Mouse (Mus musculus) kidney, embryonic 15.5 days (tissue): ENCODE measurements around the gene Kcnh4. TPM values are rescaled to one million over a fixed set of nuclear protein-coding genes. Genes with fewer than 3 reads are reported as not detected.
"Not testable (repeated sequence)": the region's sequence is repeated elsewhere in the genome, so short reads cannot be mapped to it uniquely, and the experiment has no call there.

Experiments
- ATAC-seq: fragments of 200-750 bp; cut with Nextera tagmentation; replicated peaks from 2 replicates; pipeline ENCODE4 v1.8.0; 2017; ENCODE audit warnings: moderate TSS enrichment; ENCODE audit not compliant: low FRiP score
- H3K27ac ChIP-seq: fragments of 300-500 bp; sonication (generic); 2 replicates; pipeline ENCODE4 v1.5.1; 2015; ENCODE audit warnings: mild to moderate bottlenecking, inconsistent platforms
- H3K27me3 ChIP-seq: fragments of 300-500 bp; sonication (generic); 2 replicates; pipeline ENCODE4 v1.6.1; 2015; ENCODE audit warnings: inconsistent platforms
- H3K36me3 ChIP-seq: fragments of 300-500 bp; sonication (generic); 2 replicates; pipeline ENCODE4 v1.6.1; 2015; ENCODE audit warnings: inconsistent platforms
- H3K4me1 ChIP-seq: fragments of 300-500 bp; sonication (generic); 2 replicates; pipeline ENCODE4 v1.6.1; 2015; ENCODE audit warnings: inconsistent platforms
- H3K4me2 ChIP-seq: fragments of 300-500 bp; sonication (generic); 2 replicates; pipeline ENCODE4 v1.6.1; 2015; ENCODE audit warnings: moderate library complexity, mild to moderate bottlenecking, inconsistent platforms
- H3K4me3 ChIP-seq: fragments of 300-500 bp; sonication (generic); replicated peaks from 2 replicates; pipeline ENCODE4 v1.5.1; 2015; ENCODE audit warnings: mild to moderate bottlenecking, inconsistent platforms
- H3K9ac ChIP-seq: fragments of 300-500 bp; sonication (generic); 2 replicates; pipeline ENCODE4 v1.6.1; 2015; ENCODE audit warnings: mild to moderate bottlenecking, inconsistent platforms
- H3K9me3 ChIP-seq: fragments of 300-500 bp; sonication (generic); replicated peaks from 2 replicates; pipeline ENCODE4 v1.6.1; 2016; ENCODE audit warnings: inconsistent platforms
- WGBS: fragments of 180-500 bp; shearing (Covaris S2); methylation state at CpG from one replicate; pipeline ENCODE4 v1.1.7; 2015; ENCODE audit warnings: mixed read lengths; 5-methylcytosine and 5-hydroxymethylcytosine counted together
- polyA plus RNA-seq: library from polyadenylated mRNA; unstranded; fragments of >200 nt; fragmentation: Nextera tagmentation; extraction: Ambion mirVana; gene quantifications from 2 replicates; pipeline ENCODE4 v1.2.1, GENCODE M21; 2015

Gene Kcnh4
- polyA plus RNA-seq: 0.10 TPM in 1 of 2 replicates, not detected in the other

GRCm38 (mm10) chr11:100759611-100760233 is at the start of gene Kcnh4:
Gene Kcnh4 (minus strand): TSS chr11:100759942.
- H3K9me3 ChIP-seq: no peaks in the 10 kb centered on the region
- no peak for ATAC-seq
- H3K4me2 ChIP-seq: peak within 1 kb of the TSS; percentile 68
- no peak within 1 kb of the TSS for H3K27ac ChIP-seq
- peaks cover 21% of the 10 kb centered on the region for H3K4me1 ChIP-seq
- H3K9ac ChIP-seq: no peak within 1 kb of the TSS
- H3K4me3 ChIP-seq: peak within 1 kb of the TSS; percentile 37
- H3K27me3 ChIP-seq: peaks cover 58% of the 10 kb centered on the region
- WGBS: 2% methylated on average over 51 of the region's 51 CpGs
- H3K36me3 ChIP-seq: no peaks in the 10 kb centered on the region

- H3K4me2 ChIP-seq: no peak overlapping the region
- ATAC-seq: no peak
- no peak overlapping the region for H3K4me3 ChIP-seq
- H3K27ac ChIP-seq: no peak overlapping the region
- no peaks in the 10 kb centered on the region for H3K9me3 ChIP-seq
- H3K36me3 ChIP-seq: peaks cover 39% of the 10 kb centered on the region
- no peak overlapping the region for H3K9ac ChIP-seq
- no peaks in the 10 kb centered on the region for H3K27me3 ChIP-seq
- H3K4me1 ChIP-seq: peaks cover 16% of the 10 kb centered on the region
- 70% methylated on average over 20 of the region's 20 CpGs for WGBS
Observed at GRCm38 (mm10) chr11:100806380-100807305, 46.9 kb upstream of the Kcnh4 start.

DNA sequence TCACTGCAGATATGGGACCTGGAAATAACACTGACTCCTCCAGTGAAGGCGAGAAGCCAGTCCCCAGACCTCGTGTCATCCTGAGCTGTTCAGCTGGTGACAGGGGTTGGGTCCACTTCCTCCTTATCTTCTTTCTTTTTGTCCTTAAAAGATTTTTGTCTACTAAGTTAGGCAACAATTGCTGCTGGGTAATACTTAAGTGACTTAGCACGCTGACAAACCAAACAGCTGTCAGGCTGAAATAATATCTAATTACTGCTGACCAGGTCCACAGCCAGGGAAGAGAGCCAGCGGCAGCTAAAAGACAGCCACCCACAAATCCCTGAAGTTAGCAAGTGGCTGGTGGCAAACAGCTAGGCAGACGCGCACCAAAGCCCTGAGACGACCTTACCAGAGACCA is 45.8 kb upstream of the Kcnh4 start:
- Histone ChIP-seq H3K9me3 (no peaks in the 10 kb centered on the region), H3K4me2 (no peak overlapping the region), H3K36me3 (peaks cover 49% of the 10 kb centered on the region), H3K9ac (no peak overlapping the region), H3K27me3 (no peaks in the 10 kb centered on the region), H3K27ac (no peak overlapping the region), H3K4me3 (no peak overlapping the region), H3K4me1 (peaks cover 9% of the 10 kb centered on the region)
- ATAC-seq: no peak
- WGBS: 70% methylated on average over 7 of the region's 7 CpGs

DNA sequence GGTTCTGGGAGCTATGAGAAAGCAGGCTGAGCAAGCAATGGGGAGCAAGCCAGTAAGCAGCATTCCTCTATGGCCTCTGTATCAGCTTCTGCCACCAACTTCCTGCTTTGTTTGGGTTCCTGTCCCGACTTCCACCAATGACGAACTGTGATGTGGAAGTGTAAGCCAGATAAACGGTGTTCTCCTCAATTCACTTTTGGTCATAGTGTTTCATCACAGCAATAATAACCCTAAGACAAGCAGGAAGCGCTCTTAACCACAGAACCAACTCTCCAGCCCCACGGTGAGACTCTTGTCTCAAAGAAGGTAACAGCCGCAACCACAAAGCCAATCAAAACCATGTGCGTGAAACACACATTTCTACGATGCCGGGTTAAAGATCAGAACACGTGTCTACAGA is 44.7 kb upstream of the Kcnh4 start:
- no peak overlapping the region for H3K4me2 ChIP-seq
- H3K4me1 ChIP-seq: peaks cover 8% of the 10 kb centered on the region
- H3K9me3 ChIP-seq: no peaks in the 10 kb centered on the region
- WGBS: 96% methylated on average over 10 of the region's 10 CpGs
- no peak overlapping the region for H3K9ac ChIP-seq
- H3K4me3 ChIP-seq: no peak overlapping the region
- peaks cover 58% of the 10 kb centered on the region for H3K36me3 ChIP-seq
- no peaks in the 10 kb centered on the region for H3K27me3 ChIP-seq
- ATAC-seq: no peak
- H3K27ac ChIP-seq: no peak overlapping the region

DNA sequence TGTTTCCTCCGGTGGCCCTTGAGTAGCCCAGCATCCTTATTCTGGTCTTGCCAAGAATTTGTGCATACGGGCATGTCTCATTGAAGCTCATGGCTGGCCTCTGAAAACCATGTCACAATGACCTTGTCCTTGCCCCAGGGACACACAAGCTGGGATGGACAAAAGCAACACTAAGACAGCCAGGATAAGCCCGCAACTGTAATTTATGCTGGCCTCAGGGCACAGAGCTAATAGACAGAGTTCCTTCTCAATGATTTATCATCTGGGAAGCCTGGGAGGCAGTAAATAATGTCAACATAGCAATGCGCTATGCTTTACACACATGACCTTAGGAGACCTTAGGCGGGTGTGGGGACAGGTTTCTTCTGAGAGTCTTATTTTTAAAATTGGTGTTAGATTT is 39.7 kb upstream of the Kcnh4 start:
- no peak for ATAC-seq

GRCm38 (mm10) chr11:100796585-100796984 is 36.8 kb upstream of the Kcnh4 start:
- Histone ChIP-seq H3K4me3 (no peak overlapping the region), H3K27ac (no peak overlapping the region), H3K36me3 (peaks cover 44% of the 10 kb centered on the region), H3K9me3 (no peaks in the 10 kb centered on the region), H3K4me1 (peaks cover 6% of the 10 kb centered on the region; the same call in 1 of the 2 replicates), H3K9ac (no peak overlapping the region), H3K27me3 (no peaks in the 10 kb centered on the region), H3K4me2 (no peak overlapping the region)
- ATAC-seq: no peak
- WGBS: 65% methylated on average over 8 of the region's 8 CpGs

More for the DNA sequence above, 39.7 kb upstream of the Kcnh4 start:
- no peak overlapping the region for H3K27ac ChIP-seq
- peaks cover 6% of the 10 kb centered on the region; the same call in 1 of the 2 replicates for H3K4me1 ChIP-seq
- WGBS: 46% methylated on average over 5 of the region's 5 CpGs
- H3K9me3 ChIP-seq: no peaks in the 10 kb centered on the region
- no peaks in the 10 kb centered on the region for H3K27me3 ChIP-seq
- no peak overlapping the region for H3K4me2 ChIP-seq
- H3K9ac ChIP-seq: no peak overlapping the region
- peaks cover 63% of the 10 kb centered on the region for H3K36me3 ChIP-seq
- H3K4me3 ChIP-seq: no peak overlapping the region

GRCm38 (mm10) chr11:100795386-100795785 is 35.6 kb upstream of the Kcnh4 start:
- peaks cover 40% of the 10 kb centered on the region for H3K36me3 ChIP-seq
- H3K4me3 ChIP-seq: no peak overlapping the region
- no peak overlapping the region for H3K9ac ChIP-seq
- no peak overlapping the region for H3K27ac ChIP-seq
- H3K27me3 ChIP-seq: no peaks in the 10 kb centered on the region
- no peak overlapping the region for H3K4me2 ChIP-seq
- 92% methylated on average over 2 of the region's 2 CpGs for WGBS
- no peak for ATAC-seq
- no peaks in the 10 kb centered on the region for H3K9me3 ChIP-seq
- peaks cover 6% of the 10 kb centered on the region; the same call in 1 of the 2 replicates for H3K4me1 ChIP-seq

DNA sequence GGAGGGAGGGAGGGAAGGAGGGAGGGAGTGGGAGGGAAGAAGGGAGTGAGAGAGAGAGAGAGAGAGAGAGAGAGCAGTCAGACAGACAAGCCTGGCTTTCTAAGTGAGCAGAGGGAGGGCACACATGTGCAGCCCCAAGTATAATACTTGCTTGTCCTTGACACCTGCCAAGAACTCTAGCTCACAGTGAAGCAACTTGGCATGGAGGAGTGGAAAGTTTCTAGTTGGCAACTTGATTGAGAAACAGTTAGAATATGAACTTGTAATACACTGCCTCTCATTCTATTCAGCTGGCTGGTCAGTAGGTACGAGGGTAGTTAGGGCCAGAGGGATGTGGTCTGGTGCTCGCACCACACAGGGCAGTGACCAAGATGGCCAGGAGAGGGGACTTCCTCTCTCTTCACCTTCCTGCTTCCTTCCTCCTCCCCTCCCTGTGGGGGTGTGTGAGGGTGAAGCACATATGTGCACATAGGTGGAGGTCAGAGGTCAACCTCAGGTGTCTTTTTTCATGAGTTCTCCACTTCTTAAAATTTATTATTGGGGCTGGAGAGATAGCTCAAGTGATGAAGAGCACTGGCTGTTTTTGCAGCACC is 31.8 kb upstream of the Kcnh4 start:
- no peak for ATAC-seq
- H3K4me3 ChIP-seq: no peak overlapping the region
- peaks cover 55% of the 10 kb centered on the region for H3K36me3 ChIP-seq
- H3K27me3 ChIP-seq: no peaks in the 10 kb centered on the region
- H3K9me3 ChIP-seq: no peaks in the 10 kb centered on the region
- no peak overlapping the region for H3K9ac ChIP-seq
- no peak overlapping the region for H3K4me2 ChIP-seq
- no peak overlapping the region for H3K27ac ChIP-seq
- H3K4me1 ChIP-seq: peaks cover 3% of the 10 kb centered on the region
- WGBS: 81% methylated on average over 2 of the region's 2 CpGs

DNA sequence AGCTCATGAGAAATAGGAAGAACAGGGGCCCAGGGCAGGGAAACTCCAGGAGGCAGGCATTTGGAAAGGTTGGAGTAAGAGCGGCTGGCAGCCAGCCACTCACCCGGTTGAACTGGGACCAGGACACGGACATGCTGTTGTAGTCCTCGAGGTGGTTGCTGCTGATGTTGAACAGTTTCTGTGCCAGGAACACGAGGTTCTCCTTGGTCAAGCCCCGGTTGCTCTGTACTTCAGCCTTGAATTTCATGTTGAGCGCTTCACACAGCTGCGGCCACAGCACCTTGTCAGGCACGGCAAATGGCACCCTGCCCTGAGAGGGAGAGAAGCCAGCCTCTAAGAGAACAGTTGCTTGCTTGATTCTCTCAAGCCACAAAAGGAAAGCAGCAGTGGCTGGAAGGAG is 30.9 kb upstream of the Kcnh4 start:
- 93% methylated on average over 9 of the region's 9 CpGs for WGBS

GRCm38 (mm10) chr11:100789702-100790101 is 30.0 kb upstream of the Kcnh4 start:
- 87% methylated on average over 3 of the region's 3 CpGs for WGBS
- peaks cover 60% of the 10 kb centered on the region for H3K36me3 ChIP-seq

More for the DNA sequence above, 30.9 kb upstream of the Kcnh4 start:
- not testable (repeated sequence) for H3K27me3 ChIP-seq, H3K9me3 ChIP-seq, H3K9ac ChIP-seq, ATAC-seq, H3K4me3 ChIP-seq, H3K4me1 ChIP-seq, H3K4me2 ChIP-seq, H3K27ac ChIP-seq
- H3K36me3 ChIP-seq: peaks cover 55% of the 10 kb centered on the region

GRCm38 (mm10) chr11:100785774-100786173 is 26.0 kb upstream of the Kcnh4 start:
- H3K4me1 ChIP-seq: peaks cover 7% of the 10 kb centered on the region
- no peak overlapping the region for H3K27ac ChIP-seq
- 93% methylated on average over 2 of the region's 2 CpGs for WGBS
- no peaks in the 10 kb centered on the region for H3K9me3 ChIP-seq
- no peak overlapping the region for H3K4me2 ChIP-seq
- peaks cover 80% of the 10 kb centered on the region for H3K36me3 ChIP-seq
- no peaks in the 10 kb centered on the region for H3K27me3 ChIP-seq
- no peak overlapping the region for H3K9ac ChIP-seq
- H3K4me3 ChIP-seq: no peak overlapping the region
- ATAC-seq: no peak

More at GRCm38 (mm10) chr11:100789702-100790101, 30.0 kb upstream of the Kcnh4 start:
- Histone ChIP-seq H3K9ac (no peak overlapping the region), H3K9me3 (no peaks in the 10 kb centered on the region), H3K4me3 (no peak overlapping the region), H3K4me2 (no peak overlapping the region), H3K27ac (no peak overlapping the region), H3K27me3 (no peaks in the 10 kb centered on the region), H3K4me1 (peaks cover 7% of the 10 kb centered on the region)
- no peak for ATAC-seq

DNA sequence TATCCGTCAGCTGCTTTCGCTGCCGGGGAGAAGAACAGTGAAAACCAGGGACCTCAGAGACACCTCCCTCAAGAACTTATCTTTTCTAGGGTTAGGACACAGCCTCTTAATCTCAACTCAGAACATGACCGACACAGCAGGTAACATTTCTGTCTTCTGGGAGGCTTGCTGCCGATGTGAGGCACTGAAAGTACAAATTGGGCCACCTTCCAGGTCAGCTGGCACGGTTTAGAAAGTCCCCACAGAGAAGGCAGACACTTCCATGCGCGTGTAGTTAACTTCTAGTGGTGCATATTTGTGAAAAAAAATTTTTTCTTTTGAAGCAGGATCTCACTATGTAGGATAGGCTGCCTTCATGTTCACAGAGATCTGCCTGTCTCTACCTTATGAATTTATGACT is 24.5 kb upstream of the Kcnh4 start:
- 89% methylated on average over 8 of the region's 8 CpGs for WGBS
- no peak overlapping the region for H3K27ac ChIP-seq

More for the DNA sequence above, 24.5 kb upstream of the Kcnh4 start:
- no peak for ATAC-seq
- peaks cover 7% of the 10 kb centered on the region for H3K4me1 ChIP-seq
- H3K4me2 ChIP-seq: no peak overlapping the region
- no peak overlapping the region for H3K4me3 ChIP-seq
- no peaks in the 10 kb centered on the region for H3K9me3 ChIP-seq
- no peak overlapping the region for H3K9ac ChIP-seq
- H3K27me3 ChIP-seq: no peaks in the 10 kb centered on the region
- peaks cover 65% of the 10 kb centered on the region for H3K36me3 ChIP-seq
